Mouse (Mus musculus) CD4-positive, CD25-positive, alpha-beta regulatory T cell, adult 2 months (primary cell): ENCODE measurements around the gene Olfr196.
"Not testable (repeated sequence)": the region's sequence is repeated elsewhere in the genome, so short reads cannot be mapped to it uniquely, and the experiment has no call there.

Experiments
- DNase-seq: peaks from one replicate; pipeline ENCODE4 v3.0.0-alpha.2; 2012; ENCODE audit warnings: low read depth, low spot score

Olfr196 gene

GRCm38 (mm10) chr16:59170354-59170753, at the start of gene Olfr196:
Gene Olfr196 (minus strand): TSS chr16:59170454.
- no peak for DNase-seq

- DNase-seq, result not testable (repeated sequence)
Measured at GRCm38 (mm10) chr16:59219667-59220066, 49.4 kb upstream of the Olfr196 start, which contains the start of gene Olfr199. Gene Olfr199 (minus strand): TSS chr16:59219767.

GRCm38 (mm10) chr16:59217861-59218260, 47.6 kb upstream of the Olfr196 start:
- not testable (repeated sequence) for DNase-seq

- not testable (repeated sequence) for DNase-seq
Measured at GRCm38 (mm10) chr16:59203433-59203832, 33.2 kb upstream of the Olfr196 start, which contains the start of gene Olfr198. Gene Olfr198 (minus strand): TSS chr16:59203533.

- DNase-seq, result no peak
Measured at GRCm38 (mm10) chr16:59151996-59152395, 18.3 kb downstream of the Olfr196 start.

GRCm38 (mm10) chr16:59146746-59147145, 23.5 kb downstream of the Olfr196 start, which contains the start of gene Olfr195:
Gene Olfr195 (plus strand): TSS chr16:59147046.
- no peak for DNase-seq

GRCm38 (mm10) chr16:59141105-59141504, 29.1 kb downstream of the Olfr196 start:
- DNase-seq, result no peak

- no peak for DNase-seq
Measured at GRCm38 (mm10) chr16:59130740-59131139, 39.5 kb downstream of the Olfr196 start.

GRCm38 (mm10) chr16:59120969-59121368, 49.3 kb downstream of the Olfr196 start, which contains the start of gene Olfr194:
Gene Olfr194 (minus strand): TSS chr16:59121069.
- DNase-seq, result no peak
